Mouse (Mus musculus) kidney, adult 8-10 months (tissue): ENCODE data around the gene Palld.
A peak's percentile ranks its signal among the peaks of the same experiment; 100 is the strongest.

Experiments used
- DNase-seq, 2 experiments: peaks; one replicate each; pipeline ENCODE4 v3.0.0; 2022

Palld gene

DNA sequence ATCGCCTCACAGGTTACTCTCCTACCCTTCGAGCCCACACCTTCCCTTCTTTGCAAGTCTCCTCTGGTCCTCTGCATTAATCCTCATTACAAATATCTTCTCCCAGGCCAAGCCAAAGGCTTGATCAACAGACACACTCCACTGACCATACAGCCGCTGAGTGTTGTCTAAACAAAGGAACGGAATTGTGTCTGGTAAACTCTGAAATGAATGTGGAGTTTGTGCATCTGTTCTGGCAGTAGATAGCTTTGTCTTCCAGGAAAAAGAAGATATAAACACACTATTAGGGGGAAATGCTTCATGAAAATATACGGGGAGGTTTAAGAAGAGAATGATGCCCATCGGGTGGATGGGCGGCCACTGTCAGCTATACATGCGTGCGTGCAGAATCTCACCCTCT, 180.3 kb downstream of the Palld start:
- no peak for DNase-seq

DNA sequence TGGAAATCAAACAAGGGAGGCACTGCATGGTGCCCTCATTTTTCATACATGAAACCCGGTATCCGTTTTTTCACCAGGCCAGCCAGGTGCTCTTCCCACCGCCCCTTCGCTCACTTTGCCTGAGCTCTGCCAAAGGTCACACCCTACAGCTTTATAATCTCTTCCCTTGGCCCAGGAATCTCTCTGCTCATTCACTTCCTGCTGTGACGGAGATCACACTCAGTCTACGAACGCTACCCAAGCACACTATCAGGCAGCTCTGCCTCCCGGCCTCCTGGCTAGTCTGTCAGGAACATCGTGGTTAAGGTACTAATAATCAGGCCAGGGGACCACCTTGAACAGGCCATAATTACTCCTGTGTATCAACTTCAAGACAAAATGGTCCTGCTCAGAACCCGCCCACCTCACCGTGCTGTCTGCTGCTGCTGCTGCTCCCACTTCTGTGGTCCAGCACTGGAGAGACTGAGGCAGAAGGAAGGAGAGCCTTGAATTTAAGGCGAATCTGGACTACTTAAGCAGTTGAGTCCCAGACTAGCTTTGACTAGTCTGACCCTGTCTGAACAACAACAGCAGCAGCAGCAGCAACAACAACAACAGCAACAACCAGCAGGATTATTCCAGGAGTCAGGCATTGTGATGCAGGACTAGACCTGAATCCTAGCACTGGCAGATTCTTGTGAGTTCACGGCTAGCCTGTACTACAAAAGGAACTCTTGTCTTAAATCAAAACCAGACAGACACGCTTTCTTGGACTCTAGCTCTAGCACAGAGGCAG, 187.0 kb downstream of the Palld start:
- no peak for DNase-seq

DNA sequence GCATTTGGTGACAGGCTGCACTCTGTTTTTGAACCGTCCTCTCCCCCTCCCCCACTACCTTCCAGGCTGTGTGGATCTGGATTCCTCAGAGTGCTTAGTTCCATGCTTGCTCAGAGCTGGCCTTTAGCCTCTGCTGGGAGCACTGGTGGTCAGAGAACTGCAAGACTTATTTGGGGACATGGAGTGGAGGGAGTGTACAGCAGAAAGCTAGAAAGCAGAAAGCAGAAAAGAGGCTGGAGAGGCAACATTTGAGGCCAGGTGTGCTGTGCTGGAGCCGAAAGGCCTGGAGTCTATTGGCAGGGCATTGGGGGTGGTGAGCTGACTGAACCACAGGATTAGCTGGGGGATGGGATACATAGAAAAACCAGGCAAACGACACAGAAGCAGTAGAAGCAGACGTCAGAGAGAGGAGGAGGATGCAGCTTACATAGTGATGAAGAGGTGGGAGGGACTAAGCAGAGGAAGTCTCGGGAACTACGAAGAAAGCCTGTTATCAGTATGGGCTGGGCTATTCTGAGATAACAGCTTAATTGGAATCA, 188.1 kb downstream of the Palld start:
- no peak for DNase-seq

DNA sequence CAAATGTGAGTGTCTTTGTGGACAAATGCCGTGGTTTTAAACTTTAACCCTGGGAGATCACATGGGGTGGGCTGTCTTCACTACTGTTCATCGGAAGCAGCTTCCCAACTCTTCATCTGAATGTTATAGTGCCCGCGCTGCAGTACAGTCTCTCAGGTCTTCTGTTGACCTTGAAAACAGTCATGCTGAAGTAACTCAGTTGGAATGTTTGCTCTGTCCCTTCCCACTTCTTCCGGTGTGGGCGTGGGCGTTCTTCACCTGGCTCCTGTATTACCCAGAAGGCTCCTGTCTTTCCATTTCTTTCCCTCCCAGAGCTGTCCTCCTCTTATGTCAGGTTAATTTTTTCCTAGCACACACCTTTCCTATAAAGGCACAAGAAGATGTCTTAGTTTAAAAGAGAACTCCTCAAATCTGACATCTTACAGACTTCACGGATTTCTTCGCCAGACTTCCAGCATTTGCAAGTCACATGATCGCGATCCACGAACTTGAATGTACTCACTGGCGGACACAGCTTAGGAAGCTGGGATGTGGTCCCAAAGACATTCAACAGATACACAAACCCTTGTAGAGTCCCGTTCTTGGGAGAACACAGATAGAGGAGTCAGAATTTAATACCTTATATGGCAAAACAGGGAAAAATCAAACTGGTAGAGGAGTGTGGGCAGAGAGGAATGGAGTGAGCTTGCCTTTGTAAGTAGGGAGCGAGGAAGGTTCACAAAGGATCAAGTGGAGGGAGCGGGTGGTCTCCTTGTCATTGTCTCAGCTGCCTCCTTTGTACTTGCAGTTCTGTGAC, 189.1 kb downstream of the Palld start:
- DNase-seq: no peak

DNA sequence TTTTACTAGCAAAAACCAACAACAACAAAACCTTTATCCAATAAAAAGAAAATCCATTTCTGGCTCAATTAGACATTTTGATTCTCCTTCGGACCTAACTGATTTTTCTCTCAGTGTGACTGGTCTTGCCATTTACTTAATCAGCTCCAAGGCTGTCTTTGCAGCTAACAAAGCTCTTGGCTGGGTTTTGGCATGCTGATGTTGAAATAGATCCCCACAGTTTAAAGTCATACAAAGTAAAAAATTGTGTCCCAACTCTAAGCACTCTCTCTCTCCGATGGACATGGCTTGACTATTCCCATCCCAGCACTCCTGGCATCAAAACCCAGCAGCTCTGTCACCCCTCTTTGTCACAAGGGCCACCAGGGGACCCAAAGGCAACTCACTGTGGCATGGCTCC, 190.1 kb downstream of the Palld start:
- no peak for DNase-seq

DNA sequence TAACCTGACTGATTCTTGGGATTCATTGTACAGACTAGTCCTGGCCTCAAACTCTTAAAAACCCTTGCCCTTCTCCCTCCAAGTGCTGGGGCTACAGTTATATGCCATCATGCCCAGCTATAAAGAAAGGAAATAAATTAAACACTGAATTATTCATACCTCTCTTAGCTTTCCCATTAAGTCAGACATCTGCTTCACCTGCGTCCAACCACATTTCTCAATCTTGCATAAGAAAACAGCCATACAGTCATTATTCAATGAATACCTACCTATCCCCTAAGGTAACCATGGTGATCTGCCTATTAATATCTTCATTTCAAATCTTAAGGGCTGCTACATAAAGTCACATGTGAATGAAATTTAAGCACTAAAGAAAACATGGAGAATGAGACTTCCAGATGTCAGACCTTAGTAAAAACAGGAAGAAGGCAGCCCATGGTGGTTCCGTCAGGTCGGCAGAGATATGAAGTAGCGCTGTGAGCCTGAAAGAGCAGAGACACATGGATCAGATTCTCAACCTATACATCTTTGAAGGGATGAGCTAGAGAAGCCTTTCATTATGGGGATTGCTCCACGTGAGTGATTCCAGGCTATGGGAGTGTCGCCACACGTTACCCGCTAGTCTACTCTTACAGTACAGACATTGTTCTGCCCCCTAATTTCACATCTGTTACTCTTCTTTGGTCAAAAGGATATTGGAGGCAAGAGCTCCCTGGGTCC, 193.7 kb downstream of the Palld start:
- no peak for DNase-seq

DNA sequence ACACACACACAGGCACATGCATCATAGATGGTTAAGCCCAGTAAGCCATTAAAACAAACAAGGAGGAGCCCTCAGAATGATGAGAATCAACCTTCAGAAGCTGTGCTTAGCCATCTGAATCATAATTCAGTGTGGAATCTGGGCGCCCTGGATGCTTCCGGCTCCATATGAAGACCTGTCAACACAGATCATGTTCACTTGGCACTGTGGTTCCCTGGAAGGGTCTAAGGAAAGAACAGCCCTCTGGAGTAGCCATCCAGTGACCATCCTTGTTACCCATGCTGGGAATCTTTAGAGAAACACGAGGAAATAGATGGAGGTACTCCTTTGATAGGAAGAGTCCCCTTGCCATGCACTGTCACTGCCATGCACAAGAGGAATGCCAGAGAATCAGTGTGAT, 197.0 kb downstream of the Palld start:
- DNase-seq: no peak

DNA sequence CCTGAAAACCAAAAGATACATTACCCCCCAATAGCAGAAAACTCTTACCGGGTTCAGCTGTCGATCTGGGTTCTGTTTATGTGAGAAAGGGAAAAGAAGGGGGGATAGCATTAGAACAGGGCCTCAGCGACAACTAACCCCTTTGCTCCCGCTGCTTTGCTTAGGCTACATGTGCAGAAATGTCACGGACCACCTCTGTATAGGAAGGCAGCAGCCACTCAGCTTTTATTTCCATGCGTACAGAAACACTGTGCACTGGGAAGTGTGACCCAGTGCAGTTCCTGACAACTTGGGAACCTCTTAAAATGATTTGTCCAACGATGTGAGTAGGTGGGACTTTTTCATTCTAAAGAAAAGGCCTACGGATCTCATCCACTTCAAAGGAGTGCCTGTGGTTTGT, 200.4 kb downstream of the Palld start:
- no peak for DNase-seq

DNA sequence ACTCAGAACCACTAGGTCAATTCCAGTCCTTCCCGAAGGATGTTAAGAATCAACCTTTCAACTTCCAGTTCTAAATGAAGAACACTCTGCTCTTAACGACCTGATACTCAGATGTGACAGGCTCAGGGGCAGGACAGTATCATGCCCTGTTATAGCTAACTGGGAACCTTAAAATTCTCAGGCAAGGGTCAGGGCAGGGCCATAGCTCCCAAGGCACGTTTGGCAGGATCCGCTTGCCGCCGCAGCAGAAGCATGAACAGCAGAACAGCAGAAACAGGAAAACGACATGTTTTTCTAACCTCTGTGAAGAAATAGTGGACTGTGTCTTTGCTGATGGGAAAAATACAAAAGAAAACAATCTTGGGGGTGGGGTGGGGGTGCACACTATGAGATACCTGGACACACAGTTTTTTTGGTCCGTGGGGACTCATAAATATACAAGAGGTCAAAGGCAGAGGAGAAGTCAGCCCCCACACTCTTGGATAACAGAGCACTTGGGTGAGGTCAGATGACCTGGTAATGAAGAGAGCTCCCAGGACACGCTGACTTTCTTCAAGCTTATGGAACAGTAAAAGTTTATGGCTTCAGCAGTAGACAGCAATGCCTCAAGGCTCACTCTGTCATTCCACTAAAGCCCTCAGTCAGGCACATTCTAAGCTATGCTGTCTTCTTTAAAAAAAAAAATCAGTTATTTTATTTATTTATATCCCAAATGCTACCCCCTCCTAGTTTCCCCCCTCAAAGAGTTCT, 201.4 kb downstream of the Palld start:
- peak in 1 of 2 experiments; percentile 14 for DNase-seq

DNA sequence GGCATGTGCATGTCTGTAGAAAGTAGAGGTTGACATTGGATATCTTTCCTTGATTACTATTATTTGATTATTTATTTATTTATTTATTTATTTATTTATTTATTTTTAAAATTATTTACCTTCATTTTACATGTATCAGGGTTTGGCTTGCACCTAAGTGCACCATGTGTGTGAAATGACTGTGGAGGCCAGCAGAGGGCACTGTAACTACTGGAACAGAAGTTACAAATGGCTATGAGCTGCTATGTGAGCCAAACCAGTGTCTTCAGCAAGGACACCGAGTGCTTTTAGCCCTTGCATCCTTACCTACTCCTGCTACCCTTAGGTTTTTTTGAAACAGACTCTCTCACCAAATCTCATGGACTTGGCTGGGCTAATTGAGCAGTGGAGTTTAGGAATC, 202.2 kb downstream of the Palld start:
- DNase-seq: peak in 1 of 2 experiments; percentile 22

DNA sequence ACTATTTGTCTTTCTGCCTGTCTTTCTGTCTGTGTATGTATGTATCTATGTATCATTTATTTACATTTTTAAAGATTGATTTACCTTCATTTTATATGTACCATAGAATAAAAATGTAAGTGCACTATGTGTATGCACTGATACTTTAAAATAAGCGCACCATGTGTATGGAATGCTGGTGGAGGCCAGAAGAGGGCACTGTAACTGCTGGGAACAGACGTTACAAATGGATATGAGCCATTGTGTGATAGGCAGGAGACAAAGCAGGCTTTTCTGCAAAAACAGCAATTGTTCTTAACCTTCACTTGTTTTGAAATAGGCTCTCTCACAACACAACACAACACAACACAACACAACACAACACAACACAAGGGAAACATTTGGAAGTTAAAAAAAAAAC, 203.5 kb downstream of the Palld start:
- DNase-seq: no peak

DNA sequence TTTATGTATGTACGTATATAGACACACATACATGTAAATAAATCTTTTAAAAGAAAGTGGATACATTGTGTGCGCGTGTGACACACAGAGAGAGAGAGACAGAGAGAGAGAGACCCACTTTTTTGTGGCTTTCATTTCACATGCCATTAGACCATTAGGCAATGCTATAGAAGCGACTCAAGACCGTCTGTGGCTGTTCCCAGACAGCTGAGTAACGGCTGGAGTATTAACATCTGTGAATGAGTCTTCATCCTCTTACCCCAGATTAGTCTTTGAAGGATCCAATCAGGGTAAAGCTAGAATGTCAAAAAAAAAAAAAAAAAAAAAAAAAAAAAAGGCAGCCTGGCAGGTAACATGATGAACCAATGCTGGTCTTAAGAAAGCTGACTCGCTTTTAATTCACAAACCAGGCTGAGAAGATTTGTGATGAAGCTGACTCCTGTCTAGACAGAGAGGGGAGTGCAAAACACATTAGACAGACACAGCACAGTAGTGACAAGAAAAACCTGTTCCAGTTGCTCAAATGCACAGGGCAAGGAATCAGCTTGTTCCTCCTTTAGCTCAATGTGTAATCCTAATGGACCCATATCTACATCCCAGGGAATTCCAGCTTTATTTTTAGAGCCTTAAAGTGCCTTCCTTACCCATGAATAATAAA, 204.6 kb downstream of the Palld start:
- DNase-seq: no peak

DNA sequence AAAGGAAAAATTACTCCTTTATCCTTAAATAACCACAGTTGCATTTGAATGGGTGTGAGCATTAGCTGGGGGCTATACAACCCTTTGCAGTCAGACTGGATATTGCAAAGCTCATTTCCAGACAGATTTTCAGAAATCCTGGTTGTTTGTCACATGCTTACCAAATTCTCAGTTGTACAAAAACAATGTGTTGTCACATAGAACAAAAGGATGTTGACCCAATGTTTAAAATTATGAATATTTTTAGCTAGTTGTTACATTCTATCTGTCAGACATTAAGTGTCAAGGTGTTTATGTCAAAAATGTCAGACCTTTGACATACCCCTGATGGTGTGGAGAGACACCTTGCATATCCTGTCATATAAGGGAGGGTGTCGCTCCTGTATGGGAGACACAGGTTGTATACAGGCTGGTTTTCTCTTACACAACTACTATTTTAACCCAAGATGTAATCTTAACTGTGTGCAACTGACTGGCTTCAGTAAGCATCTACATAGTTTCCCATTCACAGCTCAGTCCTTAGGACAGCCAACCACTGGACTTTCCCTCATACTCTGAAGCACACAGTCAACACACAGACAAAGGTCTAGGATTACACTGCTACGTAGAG, 205.5 kb downstream of the Palld start:
- no peak for DNase-seq

DNA sequence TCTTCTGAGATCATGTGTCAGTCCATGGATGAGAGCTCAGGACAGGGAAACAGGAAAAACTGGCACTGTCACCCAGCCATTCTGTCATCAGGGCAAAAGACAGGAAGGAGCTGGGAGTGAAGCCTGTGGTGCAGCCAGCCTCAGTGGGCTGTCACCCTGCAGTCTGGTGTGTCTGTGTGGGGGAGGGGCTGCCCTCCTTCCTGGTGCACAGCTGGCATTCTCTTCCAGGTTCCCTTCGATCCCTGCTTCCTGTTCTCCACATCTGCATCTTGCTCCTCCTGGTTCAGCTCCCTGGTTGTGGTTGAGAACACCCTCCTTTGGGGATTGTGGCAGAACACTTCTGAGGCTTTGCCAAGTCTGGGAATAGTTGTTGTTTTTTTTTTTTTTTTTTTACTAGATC, 207.1 kb downstream of the Palld start:
- no peak for DNase-seq

DNA sequence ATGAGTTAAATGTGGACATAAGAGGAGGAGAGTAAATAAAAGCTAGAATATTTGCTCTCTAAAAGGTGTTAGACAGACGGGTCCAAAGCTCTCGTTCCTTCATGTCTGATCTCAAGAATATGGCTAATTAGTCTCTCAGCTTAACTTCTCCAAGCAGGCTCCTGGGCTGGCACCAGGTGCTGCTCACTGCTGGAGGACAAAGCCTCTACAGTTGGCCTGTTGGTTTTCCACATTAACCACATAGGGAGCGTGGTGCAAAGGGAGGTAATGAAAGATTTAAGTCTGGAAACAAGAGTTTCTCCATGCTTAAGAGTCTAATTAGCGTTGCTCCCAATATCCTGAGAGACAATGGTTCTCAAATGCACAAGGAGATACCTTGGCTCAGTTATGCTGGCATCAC, 209.6 kb downstream of the Palld start:
- no peak for DNase-seq

DNA sequence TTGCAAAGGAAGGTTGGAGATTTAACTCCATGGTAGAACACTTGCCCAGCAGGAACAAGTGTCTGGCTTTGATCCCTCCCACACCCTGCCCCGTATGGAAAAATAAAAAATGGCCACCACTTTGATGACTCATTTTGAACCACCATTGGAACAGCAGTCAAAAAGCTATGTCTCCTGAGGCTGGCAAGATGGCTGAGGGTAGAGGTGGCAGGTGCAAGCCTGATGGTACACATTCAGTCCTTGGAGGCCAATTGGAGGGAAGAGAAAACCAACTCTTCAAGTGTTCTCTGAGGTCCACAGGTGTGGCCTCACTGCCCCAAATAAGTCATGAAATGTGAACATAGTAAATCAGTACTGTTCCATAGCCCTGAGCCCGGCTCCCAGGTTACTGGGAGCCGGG, 210.4 kb downstream of the Palld start:
- no peak for DNase-seq

DNA sequence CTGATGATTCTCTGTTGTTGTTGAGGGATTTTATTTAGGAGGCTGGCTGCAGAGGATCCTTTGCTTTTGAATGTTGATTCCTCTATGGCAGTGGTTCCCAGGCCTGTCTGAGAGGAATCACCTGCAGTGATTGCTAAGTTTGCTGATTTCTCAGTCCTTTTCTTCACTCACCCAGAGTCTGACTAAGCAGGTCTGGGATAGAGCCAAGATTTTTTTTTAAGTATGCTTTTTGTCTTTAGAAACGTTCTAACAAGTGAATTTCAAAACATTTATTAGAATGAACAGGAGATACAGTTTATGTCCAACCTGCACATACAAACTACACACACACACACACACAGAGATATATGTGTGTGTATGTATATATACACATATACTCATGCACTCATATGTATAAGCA, 211.1 kb downstream of the Palld start:
- no peak for DNase-seq

DNA sequence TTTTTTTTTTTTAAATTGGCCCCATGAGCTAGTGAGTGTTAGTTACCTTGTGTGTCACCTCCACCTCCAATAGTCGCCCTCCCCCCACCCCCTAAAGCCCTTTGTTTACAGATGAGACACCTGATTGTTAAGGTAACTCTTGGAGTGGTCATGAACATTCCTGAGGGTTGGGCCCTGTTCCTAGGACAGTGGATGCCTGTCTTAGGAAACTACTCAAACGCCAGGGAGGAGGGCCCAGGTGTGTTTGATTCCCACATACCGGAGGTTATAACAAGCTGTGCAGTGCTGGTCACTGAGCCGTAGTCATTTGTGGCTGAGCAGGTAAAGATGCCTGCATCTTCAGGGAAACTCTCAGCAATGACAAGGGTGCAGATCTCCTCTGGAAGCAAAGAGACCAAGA, 215.4 kb downstream of the Palld start:
- no peak for DNase-seq

DNA sequence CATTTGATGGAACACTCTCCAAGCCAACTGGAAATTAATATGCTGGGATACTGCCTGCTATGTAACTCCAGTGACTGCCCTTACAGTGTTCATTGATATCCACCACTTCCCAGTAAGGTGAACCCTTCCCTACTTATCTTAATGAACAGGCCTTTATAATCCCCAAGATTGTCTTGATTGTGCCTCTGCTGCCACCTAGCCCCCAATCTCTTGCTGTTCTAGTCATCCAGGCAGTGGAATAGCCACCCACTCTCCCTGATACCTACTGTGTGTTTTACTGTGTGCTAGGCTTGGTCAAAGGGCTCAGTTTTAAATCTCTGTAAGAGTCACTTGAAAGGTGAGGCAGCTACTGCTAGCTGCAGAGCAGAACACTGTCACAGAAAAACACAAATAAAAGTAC, 216.2 kb downstream of the Palld start:
- DNase-seq: peak; percentile 27 to 65

DNA sequence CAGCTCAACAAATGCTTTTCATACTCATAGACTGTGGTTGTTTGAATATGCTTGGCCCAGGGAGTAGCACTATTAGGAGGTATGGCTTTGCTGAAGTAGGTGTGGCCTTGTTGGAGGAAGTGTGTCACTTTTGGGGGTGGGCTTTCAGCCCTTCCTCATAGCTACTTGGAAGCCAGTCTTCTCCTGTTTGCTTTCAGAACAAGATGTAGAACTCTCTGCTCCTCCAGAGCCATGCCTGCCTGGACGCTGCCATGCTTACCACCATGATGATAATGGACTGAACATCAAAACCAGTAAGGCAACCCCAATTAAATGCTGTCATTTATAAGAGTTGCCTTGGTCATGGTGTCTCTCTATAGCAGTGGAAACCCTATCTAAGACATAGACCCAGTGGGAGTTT, 217.2 kb downstream of the Palld start:
- no peak for DNase-seq

DNA sequence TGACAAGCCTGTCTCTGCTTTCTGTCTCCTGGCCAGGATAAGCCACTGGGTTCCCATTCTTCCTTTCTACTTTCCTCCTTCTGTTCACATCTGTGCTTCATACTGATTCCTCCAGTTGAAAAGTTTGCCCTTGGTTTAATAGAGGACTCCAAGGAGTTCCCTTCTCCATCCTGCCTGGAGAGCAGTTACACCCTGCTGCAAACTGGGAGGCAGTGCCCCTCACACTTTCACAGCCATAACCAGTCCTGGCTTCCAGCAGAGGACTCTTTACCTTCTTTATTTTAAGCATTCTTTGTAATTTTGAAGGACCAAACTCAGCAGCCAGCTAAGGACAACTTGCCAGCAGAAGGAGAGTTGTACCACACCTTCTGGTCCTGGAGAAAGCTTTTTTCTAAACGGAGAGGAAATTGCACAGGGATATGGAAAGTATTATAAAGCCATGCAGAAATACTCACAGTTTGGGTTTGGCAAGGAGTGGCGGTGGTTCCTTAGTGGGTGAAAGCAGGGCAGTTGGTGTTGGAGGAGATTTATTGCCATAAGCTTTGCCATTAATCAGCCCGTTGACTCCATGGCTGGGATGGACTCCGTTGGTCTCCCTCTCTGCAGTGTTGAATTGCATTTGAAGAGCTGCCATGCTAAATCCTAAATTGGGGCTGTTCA, 218.1 kb downstream of the Palld start:
- DNase-seq: no peak
